Mouse (Mus musculus): ENCODE data around the gene 1700021F05Rik. TPM values are rescaled to one million over a fixed set of nuclear protein-coding genes. Genes with fewer than 3 reads are reported as not detected.
"Not testable (repeated sequence)": the region's sequence is repeated elsewhere in the genome, so short reads cannot be mapped to it uniquely, and the experiment has no call there.

1700021F05Rik gene
- polyA plus RNA-seq, 1 experiment from 2014 or later: 90.8 TPM

DNA sequence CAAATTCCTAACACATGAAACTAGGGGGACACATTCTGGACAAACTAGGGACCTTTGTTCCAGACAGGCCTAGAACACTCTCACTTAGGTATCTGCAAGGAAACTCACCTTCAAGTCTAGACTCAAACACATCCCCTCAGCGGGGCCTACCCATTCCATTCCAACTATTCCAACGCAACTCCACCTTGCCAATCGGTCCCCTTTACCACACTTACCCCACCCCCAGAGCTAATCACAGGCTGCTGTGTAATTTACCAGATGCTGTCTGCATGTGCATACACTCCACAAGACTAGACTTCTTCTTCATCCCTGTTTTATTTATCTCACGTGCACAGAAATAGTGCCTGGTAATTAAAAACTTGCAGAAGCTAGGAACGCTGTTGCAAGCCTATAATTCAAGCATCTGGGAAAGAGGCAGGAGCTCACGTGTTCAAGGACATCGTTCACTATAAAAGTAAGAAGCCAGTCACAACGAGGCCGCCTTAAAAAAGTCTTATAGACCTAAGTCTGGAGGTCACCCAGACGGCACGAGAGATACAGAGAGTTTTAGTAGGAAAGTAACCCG is 966 bp downstream of the 1700021F05Rik start:
- H3K27me3 ChIP-seq (ENCODE audit: control insufficient read depth, insufficient read depth, low read length): no peaks in the 10 kb centered on the region
- peak overlapping the region; percentile 95 for H3K9ac ChIP-seq (ENCODE audit: low read length)
- peaks cover 2 to 9% of the 10 kb centered on the region in 2 experiments; a peak in 2 of 4 replicates for H3K4me1 ChIP-seq (ENCODE audit: control insufficient read depth in 2 of 2, insufficient read depth in 2 of 2, low read length in 2 of 2)
- no peaks in the 10 kb centered on the region for H3K9me3 ChIP-seq (ENCODE audit: control insufficient read depth, low read length)
- WGBS: 5% methylated on average over 12 of the region's 12 CpGs
- H3K27ac ChIP-seq (replicated peaks in 1 of 2; ENCODE audit: control insufficient read depth in 1 of 2, insufficient read depth in 1 of 2, low read depth in 2 of 2, low read length in 2 of 2): peak overlapping the region; percentile 76 to 92
- peaks cover 18% of the 10 kb centered on the region for H3K36me3 ChIP-seq (ENCODE audit: control insufficient read depth, insufficient read depth, low read length)
- peak overlapping the region; percentile 77 to 86 for H3K4me3 ChIP-seq (ENCODE audit: control insufficient read depth in 1 of 2, insufficient read depth in 1 of 2, low read depth in 1 of 2, low read length in 2 of 2)
- H3K4me2 ChIP-seq (ENCODE audit: low read length): peak overlapping the region; percentile 76
- ATAC-seq (ENCODE audit: insufficient number of reproducible peaks, insufficient read depth, low FRiP score, low read depth): no peak

DNA sequence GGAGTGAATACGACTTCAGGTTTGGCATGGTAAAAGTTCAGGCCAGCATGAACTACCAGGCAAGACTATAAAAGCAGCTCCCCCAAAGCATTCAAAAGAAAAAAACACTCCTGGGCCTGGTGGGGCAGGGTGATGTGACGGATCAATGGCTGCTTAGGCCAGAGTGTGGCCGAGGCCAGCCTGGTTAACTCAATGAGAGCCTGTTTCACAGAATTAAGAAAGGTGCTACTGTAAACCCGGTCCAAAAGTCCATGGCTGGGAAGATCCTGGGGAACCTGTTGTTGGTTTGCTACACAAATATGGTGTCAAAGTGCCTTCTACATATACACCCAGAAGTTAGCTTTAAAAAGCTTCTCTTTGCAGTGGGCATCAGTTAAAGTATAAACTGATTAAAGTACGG is 2.0 kb downstream of the 1700021F05Rik start:
- WGBS: 84% methylated on average over 5 of the region's 5 CpGs
- no peak for ATAC-seq (ENCODE audit: insufficient number of reproducible peaks, insufficient read depth, low FRiP score, low read depth)
- Histone ChIP-seq H3K4me3 (ENCODE audit: control insufficient read depth in 1 of 2, insufficient read depth in 1 of 2, low read depth in 1 of 2, low read length in 2 of 2) (no peak overlapping the region), H3K4me1 (ENCODE audit: control insufficient read depth in 2 of 2, insufficient read depth in 2 of 2, low read length in 2 of 2) (peaks cover 2 to 9% of the 10 kb centered on the region in 2 experiments; a peak in 2 of 4 replicates), H3K9me3 (ENCODE audit: control insufficient read depth, low read length) (no peaks in the 10 kb centered on the region), H3K4me2 (ENCODE audit: low read length) (0 out of 2 replicates have a peak overlapping the region, but pooled peaks have one; percentile 76), H3K27ac (replicated peaks in 1 of 2; ENCODE audit: control insufficient read depth in 1 of 2, insufficient read depth in 1 of 2, low read depth in 2 of 2, low read length in 2 of 2) (no peak overlapping the region), H3K36me3 (ENCODE audit: control insufficient read depth, insufficient read depth, low read length) (peaks cover 23% of the 10 kb centered on the region), H3K27me3 (ENCODE audit: control insufficient read depth, insufficient read depth, low read length) (no peaks in the 10 kb centered on the region), H3K9ac (ENCODE audit: low read length) (peak overlapping the region; percentile 25; the same call in 1 of the 2 replicates)

DNA sequence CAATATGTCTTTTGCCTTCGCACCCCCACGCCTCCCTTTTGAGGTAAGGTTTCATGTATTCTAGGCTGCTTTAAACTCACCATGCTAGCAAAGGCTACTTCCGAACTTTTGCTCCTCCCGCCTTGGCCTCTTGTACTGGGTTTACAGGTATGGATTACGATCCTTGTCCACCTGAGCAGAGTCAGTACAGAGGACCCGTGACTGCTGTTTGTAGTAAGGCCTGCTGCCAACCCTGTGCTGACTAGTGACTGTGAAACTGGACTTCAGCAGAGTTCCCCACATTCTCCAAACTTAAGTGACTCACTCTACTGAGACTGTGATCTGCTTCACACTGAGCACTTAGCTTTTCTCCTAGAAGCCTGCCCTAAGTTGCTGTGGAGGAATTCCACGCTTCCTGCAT is 3.1 kb downstream of the 1700021F05Rik start:
- no peak overlapping the region; the same call in 1 of the 2 replicates for H3K9ac ChIP-seq (ENCODE audit: low read length)

GRCm38 (mm10) chr10:43534382-43534781 is 6.4 kb downstream of the 1700021F05Rik start:
- Histone ChIP-seq H3K9ac (ENCODE audit: low read length) (no peak overlapping the region), H3K27me3 (ENCODE audit: control insufficient read depth, insufficient read depth, low read length) (no peaks in the 10 kb centered on the region), H3K9me3 (ENCODE audit: control insufficient read depth, low read length) (no peaks in the 10 kb centered on the region), H3K4me1 (ENCODE audit: control insufficient read depth in 2 of 2, insufficient read depth in 2 of 2, low read length in 2 of 2) (peaks cover 0 to 4% of the 10 kb centered on the region in 2 experiments; a peak in 2 of 4 replicates), H3K27ac (replicated peaks in 1 of 2; ENCODE audit: control insufficient read depth in 1 of 2, insufficient read depth in 1 of 2, low read depth in 2 of 2, low read length in 2 of 2) (no peak overlapping the region), H3K36me3 (ENCODE audit: control insufficient read depth, insufficient read depth, low read length) (peaks cover 64% of the 10 kb centered on the region), H3K4me3 (ENCODE audit: control insufficient read depth in 1 of 2, insufficient read depth in 1 of 2, low read depth in 1 of 2, low read length in 2 of 2) (no peak overlapping the region), H3K4me2 (ENCODE audit: low read length) (no peak overlapping the region)
- 33% methylated on average over 1 of the region's 1 CpGs for WGBS
- no peak for ATAC-seq (ENCODE audit: insufficient number of reproducible peaks, insufficient read depth, low FRiP score, low read depth)

More for the DNA sequence above, 3.1 kb downstream of the 1700021F05Rik start:
- Histone ChIP-seq H3K9me3 (ENCODE audit: control insufficient read depth, low read length) (no peaks in the 10 kb centered on the region), H3K36me3 (ENCODE audit: control insufficient read depth, insufficient read depth, low read length) (peaks cover 32% of the 10 kb centered on the region), H3K27me3 (ENCODE audit: control insufficient read depth, insufficient read depth, low read length) (no peaks in the 10 kb centered on the region), H3K27ac (replicated peaks in 1 of 2; ENCODE audit: control insufficient read depth in 1 of 2, insufficient read depth in 1 of 2, low read depth in 2 of 2, low read length in 2 of 2) (no peak overlapping the region; a peak in 1 of 4 replicates), H3K4me2 (ENCODE audit: low read length) (no peak overlapping the region), H3K4me1 (ENCODE audit: control insufficient read depth in 2 of 2, insufficient read depth in 2 of 2, low read length in 2 of 2) (peaks cover 2 to 9% of the 10 kb centered on the region in 2 experiments; a peak in 2 of 4 replicates), H3K4me3 (ENCODE audit: control insufficient read depth in 1 of 2, insufficient read depth in 1 of 2, low read depth in 1 of 2, low read length in 2 of 2) (no peak overlapping the region)
- no peak for ATAC-seq (ENCODE audit: insufficient number of reproducible peaks, insufficient read depth, low FRiP score, low read depth)
- 87% methylated on average over 7 of the region's 7 CpGs for WGBS

- peaks cover 79% of the 10 kb centered on the region for H3K36me3 ChIP-seq (ENCODE audit: control insufficient read depth, insufficient read depth, low read length)
- no peak for ATAC-seq (ENCODE audit: insufficient number of reproducible peaks, insufficient read depth, low FRiP score, low read depth)
- H3K4me1 ChIP-seq (ENCODE audit: control insufficient read depth in 2 of 2, insufficient read depth in 2 of 2, low read length in 2 of 2): peaks cover 0 to 3% of the 10 kb centered on the region in 2 experiments; a peak in 1 of 4 replicates
- no peak overlapping the region for H3K27ac ChIP-seq (replicated peaks in 1 of 2; ENCODE audit: control insufficient read depth in 1 of 2, insufficient read depth in 1 of 2, low read depth in 2 of 2, low read length in 2 of 2)
- H3K27me3 ChIP-seq (ENCODE audit: control insufficient read depth, insufficient read depth, low read length): no peaks in the 10 kb centered on the region
- H3K9me3 ChIP-seq (ENCODE audit: control insufficient read depth, low read length): no peaks in the 10 kb centered on the region
- no peak overlapping the region for H3K9ac ChIP-seq (ENCODE audit: low read length)
- no peak overlapping the region for H3K4me2 ChIP-seq (ENCODE audit: low read length)
- WGBS: 63% methylated on average over 15 of the region's 15 CpGs
- H3K4me3 ChIP-seq (ENCODE audit: control insufficient read depth in 1 of 2, insufficient read depth in 1 of 2, low read depth in 1 of 2, low read length in 2 of 2): no peak overlapping the region
These were observed 13.2 kb downstream of the 1700021F05Rik start for GRCm38 (mm10) chr10:43527283-43528269.

DNA sequence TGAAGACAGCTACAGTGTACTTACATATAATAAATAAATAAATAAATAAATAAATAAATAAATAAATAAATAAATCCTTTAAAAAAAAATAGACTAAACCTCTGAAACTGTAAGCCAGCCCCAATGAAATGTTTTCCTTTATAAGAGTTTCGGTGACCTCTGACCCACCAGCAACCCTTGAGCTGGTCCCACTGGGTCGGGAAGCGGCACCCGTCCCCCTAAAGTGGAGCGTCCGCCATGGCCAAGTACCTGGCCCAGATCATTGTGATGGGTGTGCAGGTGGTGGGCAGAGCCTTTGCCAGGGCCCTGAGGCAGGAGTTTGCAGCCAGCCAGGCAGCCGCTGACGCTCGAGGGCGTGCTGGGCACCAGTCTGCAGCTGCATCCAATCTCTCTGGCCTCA is 16.9 kb downstream of the 1700021F05Rik start, which contains the start of gene Gm9803:
Gm9803 (plus strand) TSS at position 154 of the 400 bp plus-strand sequence.
- WGBS: 97% methylated on average over 10 of the region's 10 CpGs
- not testable (repeated sequence) for H3K4me1 ChIP-seq (ENCODE audit: control insufficient read depth in 2 of 2, insufficient read depth in 2 of 2, low read length in 2 of 2); ATAC-seq (ENCODE audit: insufficient number of reproducible peaks, insufficient read depth, low FRiP score, low read depth); H3K27ac ChIP-seq (replicated peaks in 1 of 2; ENCODE audit: control insufficient read depth in 1 of 2, insufficient read depth in 1 of 2, low read depth in 2 of 2, low read length in 2 of 2); H3K9ac ChIP-seq (ENCODE audit: low read length); H3K27me3 ChIP-seq (ENCODE audit: control insufficient read depth, insufficient read depth, low read length); H3K4me3 ChIP-seq (ENCODE audit: control insufficient read depth in 1 of 2, insufficient read depth in 1 of 2, low read depth in 1 of 2, low read length in 2 of 2); H3K9me3 ChIP-seq (ENCODE audit: control insufficient read depth, low read length); H3K4me2 ChIP-seq (ENCODE audit: low read length)
- H3K36me3 ChIP-seq (ENCODE audit: control insufficient read depth, insufficient read depth, low read length): peaks cover 43% of the 10 kb centered on the region

GRCm38 (mm10) chr10:43519977-43520376 is 20.8 kb downstream of the 1700021F05Rik start:
- Histone ChIP-seq H3K27ac (replicated peaks in 1 of 2; ENCODE audit: control insufficient read depth in 1 of 2, insufficient read depth in 1 of 2, low read depth in 2 of 2, low read length in 2 of 2) (no peak overlapping the region), H3K9ac (ENCODE audit: low read length) (no peak overlapping the region), H3K4me1 (ENCODE audit: control insufficient read depth in 2 of 2, insufficient read depth in 2 of 2, low read length in 2 of 2) (0 out of 4 replicates have a peak, but pooled peaks cover 0 to 4% of the 10 kb centered on the region in 2 experiments), H3K36me3 (ENCODE audit: control insufficient read depth, insufficient read depth, low read length) (peaks cover 9% of the 10 kb centered on the region), H3K4me2 (ENCODE audit: low read length) (no peak overlapping the region), H3K27me3 (ENCODE audit: control insufficient read depth, insufficient read depth, low read length) (no peaks in the 10 kb centered on the region), H3K4me3 (ENCODE audit: control insufficient read depth in 1 of 2, insufficient read depth in 1 of 2, low read depth in 1 of 2, low read length in 2 of 2) (no peak overlapping the region), H3K9me3 (ENCODE audit: control insufficient read depth, low read length) (no peaks in the 10 kb centered on the region)
- 87% methylated on average over 2 of the region's 2 CpGs for WGBS
- no peak for ATAC-seq (ENCODE audit: insufficient number of reproducible peaks, insufficient read depth, low FRiP score, low read depth)
